Mouse (Mus musculus) small intestine, adult 2 months (tissue): Measurements from ENCODE around the gene Gtf3c2. TPM values are rescaled to one million over a fixed set of nuclear protein-coding genes. Genes with fewer than 3 reads are reported as not detected.

Experiments used
- H3K27ac ChIP-seq: fragments of 200-500 bp; 2 replicates; pipeline ENCODE4 v1.5.1; 2012; ENCODE audit warnings: low read depth, low read length, control low read depth, inconsistent platforms; ENCODE audit not compliant: insufficient read depth
- H3K27me3 ChIP-seq: fragments of 200-500 bp; 2 replicates; pipeline ENCODE4 v1.6.1; 2012; ENCODE audit warnings: mild to moderate bottlenecking, moderate library complexity, low read length, inconsistent platforms; ENCODE audit not compliant: control insufficient read depth, insufficient read depth
- H3K36me3 ChIP-seq: fragments of 200-500 bp; 2 replicates; pipeline ENCODE4 v1.6.1; 2012; ENCODE audit warnings: mild to moderate bottlenecking, low read length, control low read depth, inconsistent platforms; ENCODE audit not compliant: control insufficient read depth, insufficient read depth
- H3K4me1 ChIP-seq: fragments of 200-500 bp; 2 replicates; pipeline ENCODE4 v1.6.1; 2012; ENCODE audit warnings: low read length, inconsistent platforms, mixed read lengths; ENCODE audit not compliant: control insufficient read depth, insufficient read depth, insufficient read length
- H3K4me3 ChIP-seq: fragments of 200-500 bp; 2 replicates; pipeline ENCODE4 v1.5.1; 2012; ENCODE audit warnings: low read depth, mild to moderate bottlenecking, control low read depth, inconsistent platforms, low read length, moderate library complexity
- CTCF ChIP-seq: fragments of 200-500 bp; IDR thresholded peaks from 2 replicates; pipeline ENCODE4 v1.5.1; 2012; ENCODE audit warnings: low read depth, mild to moderate bottlenecking, control low read depth, inconsistent platforms, low read length, moderate library complexity, mixed read lengths; ENCODE audit not compliant: insufficient replicate concordance, insufficient read length; ENCODE audit errors: extremely low read depth
- POLR2A ChIP-seq: fragments of 200-500 bp; IDR thresholded peaks from 2 replicates; pipeline ENCODE4 v1.6.1; 2012; ENCODE audit warnings: low read depth, mild to moderate bottlenecking, control low read depth, inconsistent platforms, low read length, moderate library complexity
- WGBS: fragments of 180-500 bp; shearing (Covaris S2); methylation state at CpG from one replicate; pipeline ENCODE4 v1.1.7; 2018; 5-methylcytosine and 5-hydroxymethylcytosine counted together
- polyA plus RNA-seq: library from polyadenylated mRNA; depleted of rRNA; stranded (reverse); fragments of >200 nt; gene quantifications from 2 replicates; pipeline ENCODE4 v1.2.3, GENCODE M21; 2012

The Gtf3c2 gene
- polyA plus RNA-seq, 1 experiment, result 21.9 TPM

DNA sequence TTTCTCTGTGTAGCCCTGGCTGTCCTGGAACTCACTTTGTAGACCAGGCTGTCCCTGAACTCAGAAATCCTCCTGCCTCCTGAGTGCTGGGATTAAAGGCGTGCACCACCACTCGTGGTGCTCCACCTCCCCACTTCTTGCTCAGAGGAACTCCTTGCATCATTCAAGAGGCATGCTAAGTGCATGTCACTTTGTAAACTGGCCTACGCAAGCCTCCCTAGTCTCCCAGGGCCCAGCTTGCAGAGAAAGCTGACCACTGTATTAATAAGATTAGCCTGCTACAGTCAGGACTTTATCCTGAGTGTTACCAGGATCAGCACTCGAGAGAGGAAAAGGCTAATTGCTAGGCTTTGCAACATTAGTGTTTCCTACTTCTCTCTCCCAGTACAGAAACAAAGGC, 11.3 kb downstream of the Gtf3c2 start:
- Histone ChIP-seq H3K27me3 (no peaks in the 10 kb centered on the region), H3K36me3 (peaks cover 83% of the 10 kb centered on the region), H3K4me3 (no peak overlapping the region), H3K4me1 (no peaks in the 10 kb centered on the region), H3K27ac (no peak overlapping the region)
- TF ChIP-seq CTCF, result no peak
- TF ChIP-seq POLR2A, result no peak
- WGBS, result 88% methylated on average over 4 of the region's 4 CpGs

DNA sequence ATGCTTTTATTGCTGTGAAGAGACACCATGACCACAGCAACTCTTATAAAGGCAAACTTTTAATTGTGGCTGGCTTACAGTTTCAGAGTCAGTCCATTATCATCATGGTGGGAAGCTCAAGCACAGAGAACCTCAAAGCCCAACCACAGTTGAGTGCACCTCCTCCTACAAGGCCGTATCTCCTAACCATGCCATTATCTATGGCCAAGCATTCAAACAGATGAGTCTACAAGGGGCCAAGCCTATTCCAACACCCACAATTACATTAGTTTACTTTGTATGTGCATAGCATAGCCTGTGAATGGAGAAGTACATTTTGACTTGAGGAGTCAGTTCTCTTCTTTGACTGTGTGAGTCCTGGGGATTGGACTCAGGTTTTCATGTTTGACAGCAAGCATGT, 15.1 kb downstream of the Gtf3c2 start:
- peaks cover 70% of the 10 kb centered on the region for H3K36me3 ChIP-seq
- H3K4me3 ChIP-seq, result no peak overlapping the region
- H3K4me1 ChIP-seq, result no peaks in the 10 kb centered on the region; the same call in 1 of the 2 replicates
- H3K27ac ChIP-seq, result no peak overlapping the region
- WGBS, result 95% methylated on average over 1 of the region's 1 CpGs
- no peak for TF ChIP-seq CTCF
- no peak for TF ChIP-seq POLR2A
- no peaks in the 10 kb centered on the region for H3K27me3 ChIP-seq

DNA sequence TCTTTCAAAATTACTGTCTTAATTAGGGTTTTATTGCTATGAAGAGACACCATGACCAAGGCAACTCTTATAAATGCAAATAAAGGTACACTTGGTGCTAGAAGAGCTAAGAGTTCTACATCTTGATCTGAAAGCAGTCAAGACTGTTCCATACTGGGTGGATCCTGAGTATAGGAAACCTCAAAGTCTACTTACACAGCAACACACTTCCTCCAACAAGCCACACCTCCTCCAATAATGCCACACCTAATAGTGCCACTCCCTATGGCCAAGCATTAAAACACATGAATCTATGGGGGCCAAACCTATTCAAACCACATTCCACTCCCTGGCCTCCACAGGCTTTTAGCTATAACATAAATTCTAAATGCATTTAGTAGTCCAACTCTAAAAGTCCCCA, 17.5 kb downstream of the Gtf3c2 start:
- Histone ChIP-seq H3K27me3 (no peaks in the 10 kb centered on the region), H3K36me3 (peaks cover 69% of the 10 kb centered on the region), H3K4me3 (no peak overlapping the region), H3K27ac (no peak overlapping the region), H3K4me1 (no peaks in the 10 kb centered on the region; the same call in 1 of the 2 replicates)
- TF ChIP-seq POLR2A (no peak), CTCF (no peak)

DNA sequence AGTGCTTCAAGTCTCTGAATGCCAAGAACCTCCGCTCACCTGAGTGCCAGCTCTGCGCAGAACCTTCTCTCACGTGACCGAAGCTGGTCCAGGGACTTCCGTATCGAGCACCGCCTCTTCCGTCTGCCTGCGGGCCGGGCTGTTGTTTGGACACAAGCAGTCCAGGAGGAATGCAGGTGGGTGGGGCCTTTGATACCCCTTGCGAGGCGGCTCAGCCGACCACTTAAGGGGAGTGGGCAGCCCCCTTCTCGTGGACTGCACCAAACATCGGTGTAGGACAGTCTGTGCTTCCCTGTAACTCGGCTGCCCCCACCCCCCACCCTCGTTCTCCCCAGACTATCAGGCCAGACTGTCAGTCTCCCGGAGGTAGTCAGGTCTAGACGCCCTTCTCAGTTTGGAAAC, 25.8 kb downstream of the Gtf3c2 start, which contains the start of gene Mpv17:
Gene Mpv17 (minus strand): TSS at position 100 of the 402 bp plus-strand sequence.
- H3K27me3 ChIP-seq, result no peaks in the 10 kb centered on the region
- H3K27ac ChIP-seq, result 0 out of 2 replicates have a peak within 1 kb of the TSS, but pooled peaks have one; percentile 38
- TF ChIP-seq CTCF (no peak), POLR2A (peak; percentile 84)
- under 1% methylated on average over 19 of the region's 19 CpGs for WGBS
- H3K36me3 ChIP-seq, result peaks cover 26% of the 10 kb centered on the region
- H3K4me1 ChIP-seq, result peaks cover 4% of the 10 kb centered on the region; the same call in 1 of the 2 replicates
- H3K4me3 ChIP-seq, result peak within 1 kb of the TSS; percentile 98

DNA sequence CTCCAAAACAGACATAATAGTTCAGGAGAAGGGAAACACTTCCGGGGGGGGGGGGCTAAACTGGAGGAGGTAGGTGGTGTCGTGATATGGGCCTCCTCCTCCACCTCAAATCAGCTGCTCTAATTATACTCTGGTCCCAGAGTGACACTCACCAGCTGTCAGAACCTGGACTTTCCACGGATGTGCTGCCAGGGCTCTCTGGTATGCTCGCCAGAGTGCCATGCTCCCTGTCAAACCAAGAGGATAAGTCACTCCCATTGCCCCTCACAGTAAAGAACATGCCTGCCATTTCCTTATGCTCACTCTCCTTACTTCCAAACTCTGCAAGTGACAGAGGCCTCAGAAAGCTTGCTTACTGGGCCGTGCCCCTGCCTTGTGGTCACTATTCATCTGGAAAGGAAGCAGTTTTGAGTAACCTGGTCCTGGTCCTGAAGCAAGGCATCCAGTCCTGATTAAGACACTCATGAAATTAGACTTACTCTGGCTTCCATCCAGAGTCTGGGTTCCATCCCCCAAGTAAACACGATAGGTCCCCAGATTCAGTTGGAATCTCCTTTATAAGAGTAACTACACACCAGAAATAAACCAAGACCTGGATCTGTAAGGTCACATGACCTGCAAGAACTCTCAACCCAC, 26.3 kb downstream of the Gtf3c2 start:
- Histone ChIP-seq H3K4me3 (peak overlapping the region; percentile 98), H3K36me3 (peaks cover 20% of the 10 kb centered on the region), H3K27me3 (no peaks in the 10 kb centered on the region), H3K27ac (0 out of 2 replicates have a peak overlapping the region, but pooled peaks have one; percentile 10), H3K4me1 (peaks cover 4% of the 10 kb centered on the region; the same call in 1 of the 2 replicates)
- WGBS, result 15% methylated on average over 6 of the region's 6 CpGs
- TF ChIP-seq POLR2A (no peak), CTCF (no peak)

DNA sequence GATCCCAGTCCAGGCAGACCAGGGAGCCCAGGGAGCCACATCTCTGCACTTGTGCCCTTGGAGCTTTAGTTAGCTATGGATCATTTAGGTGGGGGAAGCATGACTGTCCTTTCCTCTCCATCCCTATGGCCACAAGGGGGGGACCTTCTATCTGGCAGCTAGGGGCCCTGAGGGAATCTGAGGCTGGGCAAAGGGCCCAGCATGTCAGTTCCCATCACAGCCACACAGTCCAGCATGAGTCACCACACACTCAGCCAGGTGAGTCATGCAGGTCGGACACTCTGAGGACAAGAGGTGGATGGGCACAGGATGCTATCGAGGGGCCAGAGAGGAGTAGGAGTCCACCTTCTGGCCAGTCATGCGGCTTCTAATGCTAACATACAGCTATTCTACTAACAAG, 28.2 kb downstream of the Gtf3c2 start:
- 65% methylated on average over 3 of the region's 3 CpGs for WGBS
- H3K4me3 ChIP-seq, result no peak overlapping the region
- no peaks in the 10 kb centered on the region for H3K27me3 ChIP-seq
- TF ChIP-seq POLR2A, result no peak
- no peak for TF ChIP-seq CTCF
- H3K27ac ChIP-seq, result no peak overlapping the region
- H3K4me1 ChIP-seq, result peaks cover 4% of the 10 kb centered on the region; the same call in 1 of the 2 replicates
- peaks cover 3% of the 10 kb centered on the region; the same call in 1 of the 2 replicates for H3K36me3 ChIP-seq

DNA sequence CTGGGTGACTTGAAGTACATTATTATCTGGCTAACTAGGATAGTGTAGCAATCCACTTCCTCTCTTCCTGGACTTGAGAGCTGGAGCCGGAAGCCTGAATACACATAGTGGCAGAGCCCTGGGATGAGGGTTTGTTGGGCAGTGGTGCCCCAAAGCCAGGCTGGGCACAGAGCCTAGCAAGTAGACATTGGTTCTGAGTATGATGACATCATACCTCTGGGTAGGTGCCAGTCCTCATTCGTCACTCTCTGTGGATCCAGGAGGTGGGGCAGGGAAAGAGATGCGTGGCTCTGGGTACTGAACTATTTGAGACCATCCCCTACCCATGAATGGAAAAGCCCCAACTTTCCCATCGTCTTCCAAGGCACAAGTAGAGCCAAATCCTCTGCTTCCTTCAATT, 30.2 kb downstream of the Gtf3c2 start:
- WGBS, result 84% methylated on average over 4 of the region's 4 CpGs
- TF ChIP-seq CTCF (no peak), POLR2A (no peak)
- H3K36me3 ChIP-seq, result peaks cover 5% of the 10 kb centered on the region; the same call in 1 of the 2 replicates

More for the DNA sequence above, 30.2 kb downstream of the Gtf3c2 start:
- H3K4me3 ChIP-seq, result no peak overlapping the region
- H3K27me3 ChIP-seq, result no peaks in the 10 kb centered on the region
- H3K27ac ChIP-seq, result no peak overlapping the region
- peaks cover 4% of the 10 kb centered on the region; the same call in 1 of the 2 replicates for H3K4me1 ChIP-seq
